Mouse (Mus musculus) T-helper 1 cell (primary cell): ENCODE measurements around the gene Cc2d2a.

Experiments used
- in situ Hi-C: fragments of 300-600 bp; cut with MboI, MseI; formaldehyde crosslinking; loops from one replicate; pipeline ENCODE4 v1.15.1; 2025; ENCODE audit warnings: high pct_unique_total_duplicates

Cc2d2a gene

DNA sequence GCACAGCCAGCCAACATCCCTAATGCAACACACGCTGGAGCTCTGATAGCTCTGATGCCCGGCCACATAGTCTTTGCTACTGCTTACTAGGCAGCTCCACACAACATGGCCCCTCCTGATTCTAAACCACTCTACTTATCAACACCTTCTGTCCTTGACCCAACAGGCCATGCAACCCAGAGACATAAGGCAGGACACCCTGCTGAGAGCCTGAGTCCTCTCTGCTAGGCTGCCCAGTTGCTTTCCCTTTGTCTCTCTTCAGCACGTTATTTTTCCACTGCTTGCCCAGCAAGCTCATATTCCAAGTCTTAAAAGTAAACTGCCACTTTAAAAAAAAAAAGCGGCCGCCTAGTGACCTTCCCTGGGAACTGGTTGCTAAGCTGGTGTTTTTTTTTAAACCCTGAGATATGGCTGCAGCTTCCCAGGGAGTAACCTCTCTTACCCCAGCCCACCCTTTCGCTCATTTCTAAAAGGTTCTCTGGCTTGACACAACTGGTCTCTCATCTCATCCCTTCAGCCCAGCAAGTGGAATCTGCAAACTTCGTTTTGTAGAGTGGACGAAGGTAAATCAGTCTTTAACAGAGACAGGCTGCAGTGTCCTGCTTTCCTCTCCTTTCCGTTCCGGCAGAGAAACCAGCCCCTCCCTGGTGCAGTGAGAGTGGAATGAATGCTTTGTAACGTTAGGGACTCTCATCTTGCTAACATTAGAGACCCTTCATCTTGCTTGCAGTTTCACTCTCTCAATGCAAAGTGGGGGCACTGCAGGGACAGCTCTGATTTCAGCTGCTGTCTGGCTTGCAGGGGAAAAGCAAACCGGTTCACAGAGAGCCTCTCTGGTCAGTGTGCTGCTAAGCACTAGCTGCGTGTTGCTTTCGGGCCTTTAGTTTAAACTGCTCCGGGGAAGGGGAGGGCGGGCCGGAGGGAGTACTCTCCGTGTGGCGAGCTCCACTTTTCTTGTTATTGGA lies at the start of gene Cc2d2a:
TSS of gene Cc2d2a (plus strand) at position 350 of the 965 bp plus-strand sequence.
- in situ Hi-C loops = no loop called here

DNA sequence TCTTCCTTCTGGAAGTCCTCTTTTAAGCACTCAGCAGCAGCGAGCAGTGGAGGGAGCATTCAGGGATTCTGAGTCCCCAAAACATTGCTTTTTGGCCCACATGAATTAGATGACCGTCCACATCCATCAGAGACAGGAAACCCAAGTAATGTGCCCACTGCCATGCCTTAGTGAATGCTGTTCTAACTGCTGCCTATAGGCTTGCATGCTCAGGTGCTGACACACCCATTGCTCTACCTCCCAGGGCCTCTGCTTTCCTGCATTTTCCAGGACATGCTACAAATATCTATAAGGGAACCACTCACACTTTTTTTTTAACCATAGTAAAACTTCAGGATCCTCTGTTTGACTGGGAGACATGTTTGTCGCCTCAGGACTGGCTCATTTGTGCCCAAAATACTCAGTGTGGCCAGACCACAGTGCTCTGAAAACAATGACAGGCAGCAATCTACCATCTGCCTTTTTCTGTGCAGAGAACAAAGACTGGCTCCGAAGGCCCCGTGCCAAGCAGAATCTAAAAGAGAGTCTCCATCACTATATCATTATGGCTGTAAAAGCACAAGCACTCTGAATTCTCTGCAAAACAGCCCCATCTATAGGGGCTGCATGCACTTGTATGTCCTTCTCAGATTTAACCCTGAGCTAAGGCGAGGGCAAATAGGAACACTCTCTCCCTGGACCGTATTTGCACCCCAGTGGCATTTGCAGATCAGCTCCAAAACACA lies 40.4 kb upstream of the Cc2d2a start:
- in situ Hi-C loops = loop anchor here (25.0 kb wide), 2 partner anchors 1066 to 1209 kb away; no protein-coding TSS in a partner anchor

DNA sequence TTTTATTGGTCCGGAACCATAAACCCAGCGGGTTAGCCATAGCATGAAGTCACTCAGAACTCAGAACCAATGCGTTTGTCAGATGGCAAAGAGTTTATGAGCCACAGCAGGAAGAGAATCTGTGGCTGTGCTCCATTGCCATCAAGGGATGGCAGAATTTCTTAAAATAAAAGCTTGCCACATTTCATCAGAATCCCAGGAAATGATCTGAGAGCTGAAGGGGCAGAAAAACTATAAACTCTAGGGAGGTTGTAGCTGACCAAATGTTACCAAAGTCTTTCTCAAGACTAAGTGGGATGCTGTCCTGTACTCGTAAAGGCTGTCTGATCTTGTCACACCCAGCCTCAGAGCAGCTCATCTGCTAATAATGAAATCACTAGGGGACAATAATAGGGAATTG lies 36.7 kb upstream of the Cc2d2a start:
- in situ Hi-C loops = no loop called here

DNA sequence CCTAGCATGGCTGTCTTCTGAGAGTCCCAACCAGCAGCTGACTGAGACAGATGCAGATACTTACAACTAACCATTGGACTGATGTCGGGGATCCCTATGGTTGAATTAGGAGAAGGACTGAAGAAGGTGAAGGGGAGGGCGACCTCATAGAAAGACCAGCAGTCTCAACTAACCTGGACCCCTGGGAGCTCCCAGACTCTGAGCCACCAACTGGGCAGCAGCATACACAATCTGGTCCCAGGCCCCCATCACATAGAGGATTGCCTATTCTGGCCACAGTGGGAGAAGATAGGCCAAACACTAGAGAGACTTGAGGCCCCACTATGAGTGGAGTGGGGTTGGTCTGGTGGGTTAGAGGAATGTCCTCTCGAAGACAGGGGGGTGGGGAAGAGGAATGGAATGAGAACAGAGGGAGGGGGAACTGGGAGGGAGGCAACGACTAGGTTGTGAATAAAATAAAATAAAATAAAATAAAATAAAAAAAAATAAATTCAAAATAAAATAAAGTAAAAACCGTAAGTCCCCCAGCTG lies 28.0 kb upstream of the Cc2d2a start:
- in situ Hi-C loops = loop anchor here (5.0 kb wide), 1 partner anchor 212 kb away; no protein-coding TSS in a partner anchor

DNA sequence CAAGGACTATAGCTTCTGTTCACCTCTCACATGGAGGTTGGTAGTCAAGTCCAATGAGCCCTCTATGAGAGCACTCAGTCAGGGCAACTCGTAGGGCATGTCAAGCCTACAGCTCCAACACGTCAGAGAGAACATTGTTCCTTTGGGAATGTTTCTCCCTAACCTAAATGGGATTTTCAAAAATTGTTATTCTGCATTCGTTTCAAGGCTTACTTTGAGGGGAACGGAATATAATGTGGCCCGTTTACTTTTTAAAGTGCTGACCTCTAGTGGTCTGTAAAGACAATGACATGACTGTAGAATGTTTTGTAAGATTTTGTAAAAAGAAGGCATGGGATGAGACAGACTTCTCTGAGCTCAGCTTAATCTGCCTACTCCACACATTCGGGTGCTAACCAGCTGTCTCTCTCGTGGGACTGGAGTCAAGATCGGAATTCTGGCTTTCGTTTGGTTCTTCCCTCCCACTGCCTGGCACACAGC lies 27.5 kb upstream of the Cc2d2a start:
- in situ Hi-C loops = loop anchor here (5.0 kb wide), 1 partner anchor 212 kb away; no protein-coding TSS in a partner anchor

DNA sequence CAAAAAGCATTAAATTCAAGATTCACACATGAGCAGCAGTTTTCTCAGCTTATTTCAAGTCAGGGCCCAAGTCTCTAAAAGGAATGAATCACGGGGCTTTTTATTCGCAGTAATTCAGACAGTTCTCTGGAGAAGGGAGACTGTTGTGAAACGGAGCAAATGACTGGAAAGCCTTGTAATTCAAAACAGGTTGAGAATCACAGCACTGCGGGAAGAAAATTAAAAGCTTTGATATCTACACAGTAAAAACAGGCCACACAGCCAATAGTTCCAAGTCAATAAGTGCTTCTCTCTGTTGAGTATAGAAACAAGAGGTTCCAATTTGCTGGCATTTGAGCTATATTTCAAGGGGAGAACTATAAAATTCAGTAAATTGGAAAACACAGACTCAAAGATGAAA lies 17.1 kb upstream of the Cc2d2a start:
- in situ Hi-C loops = no loop called here

DNA sequence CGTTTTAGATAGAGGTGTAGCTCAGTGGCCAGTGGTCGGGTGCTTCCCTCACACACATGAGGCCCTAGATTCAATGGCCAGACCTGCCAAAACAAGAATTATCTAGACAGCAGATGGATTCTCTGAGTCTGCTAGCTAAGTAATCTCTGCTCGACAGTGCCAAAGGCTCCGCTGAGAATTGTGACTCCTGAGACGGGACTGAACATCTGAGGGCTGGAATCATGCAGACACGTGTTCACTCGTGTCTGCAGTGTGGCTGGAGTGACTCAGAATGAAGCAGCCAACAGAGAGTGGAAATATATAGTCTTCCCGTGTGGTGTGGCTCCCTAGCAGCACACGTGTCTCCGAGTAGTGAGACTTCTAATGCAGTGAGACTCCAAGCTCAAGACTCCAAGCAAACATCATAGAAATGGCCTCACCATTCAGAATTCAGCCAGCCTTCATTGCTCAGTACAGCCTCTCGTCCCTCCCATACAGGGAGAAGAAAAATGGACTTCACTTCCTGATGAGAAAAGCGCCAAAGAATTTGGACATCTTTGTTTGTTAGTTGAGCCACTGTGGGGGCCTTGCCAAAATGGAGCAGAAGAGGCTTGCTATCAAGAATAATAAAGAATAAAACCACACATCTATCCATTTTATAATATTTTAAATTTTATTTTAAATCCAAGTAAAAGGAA lies 14.9 kb upstream of the Cc2d2a start:
- in situ Hi-C loops = no loop called here

DNA sequence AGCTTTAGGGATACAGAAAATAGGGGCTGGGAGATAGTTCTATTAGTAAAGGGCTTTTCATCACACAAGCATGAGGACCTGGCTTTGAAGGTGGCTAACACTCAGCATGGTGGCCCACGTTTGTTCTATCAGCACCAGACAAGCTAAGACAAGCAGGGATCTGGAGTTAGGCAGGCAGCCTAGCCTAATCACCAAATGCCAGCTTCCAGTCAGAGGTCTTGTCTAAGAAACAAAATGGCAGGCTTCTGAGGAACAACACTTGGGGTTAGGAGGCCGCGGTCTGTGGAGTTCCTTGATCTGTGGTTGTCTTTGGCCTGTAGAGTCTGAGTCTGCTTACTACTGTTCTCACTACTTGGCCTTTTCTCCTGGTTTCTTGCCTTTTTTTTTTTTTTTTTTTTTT lies 648 bp upstream of the Cc2d2a start:
- in situ Hi-C loops = no loop called here

DNA sequence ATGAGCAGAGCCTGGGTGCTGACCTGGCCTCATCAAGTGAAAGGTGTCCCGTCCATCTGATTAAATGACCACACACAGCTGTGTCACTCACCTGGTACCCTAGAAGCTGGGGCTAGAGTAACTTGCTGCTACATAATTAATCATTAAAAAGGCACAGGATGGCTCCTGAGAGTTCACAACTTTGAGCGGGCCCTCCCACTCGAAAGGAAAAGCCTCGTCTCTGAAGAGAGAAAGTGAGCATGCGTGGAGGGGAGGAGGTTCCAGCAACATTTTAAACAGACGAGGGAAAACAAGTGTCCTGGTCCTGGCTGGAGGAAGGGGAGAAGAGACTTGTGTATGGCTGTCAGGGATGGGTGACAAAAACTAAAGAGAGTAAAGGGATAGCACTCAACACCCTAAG lies 1.4 kb downstream of the Cc2d2a start:
- in situ Hi-C loops = no loop called here

DNA sequence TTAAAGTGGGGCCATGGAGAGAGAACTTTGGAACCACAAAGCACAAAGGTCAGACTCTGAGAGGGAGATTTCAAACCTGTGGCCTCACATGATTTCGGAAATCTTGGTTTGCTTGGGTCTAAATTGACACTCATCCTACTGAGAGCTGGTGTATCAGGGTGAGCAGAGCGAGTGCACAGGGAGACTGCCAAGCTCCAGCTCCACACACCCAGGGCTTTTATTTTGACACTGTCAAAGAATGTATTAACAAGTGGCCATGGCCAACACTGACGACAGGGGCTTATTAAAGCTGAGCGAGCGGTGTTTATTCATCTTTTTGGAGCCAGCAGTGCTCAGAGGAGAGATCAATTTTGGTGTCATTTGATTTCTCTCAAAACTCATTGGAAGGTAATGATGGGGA lies 3.0 kb downstream of the Cc2d2a start:
- in situ Hi-C loops = no loop called here

DNA sequence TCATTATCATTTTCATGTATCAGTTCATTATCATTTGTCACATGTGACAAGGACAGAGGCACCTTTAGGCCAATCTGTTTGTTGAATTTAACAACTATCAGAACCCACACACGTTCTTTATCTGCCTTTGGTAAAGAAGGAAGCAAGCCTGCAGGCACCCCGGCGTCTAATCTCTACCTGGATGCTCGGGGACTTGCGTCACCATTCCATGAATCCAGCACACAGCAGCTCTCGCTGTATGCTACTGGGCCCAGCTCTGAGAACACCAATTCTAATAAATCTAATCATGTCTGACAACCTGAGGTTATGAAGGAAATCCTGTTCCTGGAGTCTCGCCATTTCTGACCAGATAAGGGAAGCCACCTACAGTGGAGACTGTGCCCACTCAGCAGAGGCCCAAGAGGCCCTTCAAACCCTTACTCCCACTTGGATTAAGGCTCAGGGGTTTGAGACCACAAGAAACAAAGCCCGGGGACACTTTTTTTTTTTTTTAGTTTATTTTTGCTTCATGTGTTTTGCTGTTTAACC lies 7.0 kb downstream of the Cc2d2a start:
- in situ Hi-C loops = no loop called here

DNA sequence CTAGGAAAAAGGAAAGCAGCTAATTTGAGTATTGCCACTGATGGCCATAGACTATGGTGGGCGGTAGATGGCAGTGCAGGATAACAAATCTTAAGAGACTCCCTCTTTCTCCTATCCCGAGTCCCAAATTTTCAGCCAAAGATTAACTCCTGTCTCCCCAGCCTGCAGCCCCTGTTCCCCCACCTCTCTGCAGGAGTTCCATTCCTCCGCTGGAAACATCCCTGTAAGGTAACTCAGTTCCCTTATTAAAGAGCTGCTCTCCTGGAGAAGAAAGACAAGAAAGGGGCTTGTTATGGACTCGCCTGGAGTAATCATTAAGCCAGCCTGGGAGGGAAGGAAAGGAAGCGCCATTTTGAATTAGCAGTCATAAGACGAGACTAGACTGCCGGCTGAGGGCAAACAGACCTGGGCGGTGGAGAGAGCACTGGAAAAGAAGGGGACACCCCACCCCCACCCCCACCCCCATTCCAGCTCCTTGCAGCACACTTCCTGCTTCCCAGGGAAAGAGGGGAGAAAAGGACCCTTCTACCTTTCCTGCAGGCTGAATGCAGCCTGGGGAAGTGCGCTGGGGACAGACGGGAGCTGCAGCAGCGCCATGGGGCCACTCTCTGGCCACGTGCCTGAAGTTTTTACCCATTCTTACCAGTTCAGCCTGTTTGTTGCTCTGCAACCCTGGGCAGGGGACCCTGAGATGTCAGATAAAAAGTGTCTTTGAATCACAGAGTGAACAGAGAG lies 10.2 kb downstream of the Cc2d2a start:
- in situ Hi-C loops = no loop called here

DNA sequence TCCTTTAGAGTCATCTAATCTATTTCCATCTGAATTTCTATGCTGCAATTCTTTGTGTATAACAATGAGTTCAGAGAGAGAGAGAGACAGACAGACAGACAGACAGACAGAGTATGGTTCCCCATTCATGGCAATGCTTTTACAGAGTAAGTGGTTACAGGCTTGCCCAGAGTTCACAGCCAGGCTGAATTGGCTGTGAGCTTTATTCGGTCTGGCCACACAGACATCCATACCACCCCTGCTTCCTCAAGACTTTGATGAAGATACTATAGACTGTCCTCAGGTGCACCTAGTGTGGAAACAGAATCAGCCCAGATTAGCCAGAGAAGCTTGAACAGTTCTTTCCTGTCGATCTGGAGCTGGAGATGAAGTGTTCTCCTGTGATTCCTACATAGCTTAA lies 10.9 kb downstream of the Cc2d2a start:
- in situ Hi-C loops = no loop called here

DNA sequence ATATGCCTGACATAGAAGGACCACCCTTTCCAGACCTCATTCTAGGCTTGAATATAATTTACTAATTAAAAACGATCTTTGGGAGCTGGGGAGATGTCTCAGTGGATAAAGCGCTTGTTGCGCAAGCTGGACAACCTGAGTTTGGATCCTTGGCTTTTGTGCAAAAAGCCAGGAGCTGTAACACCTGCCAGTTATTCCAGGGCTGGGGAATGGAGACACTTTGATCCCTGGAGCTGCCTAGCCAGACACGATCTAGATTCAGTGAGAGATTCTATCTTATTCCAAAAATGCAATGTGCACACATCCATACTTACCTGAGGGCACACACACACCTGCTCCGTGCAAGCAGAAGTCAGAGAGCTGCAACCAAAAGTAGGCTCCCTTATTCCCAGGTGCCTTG lies 23.3 kb downstream of the Cc2d2a start:
- in situ Hi-C loops = no loop called here

DNA sequence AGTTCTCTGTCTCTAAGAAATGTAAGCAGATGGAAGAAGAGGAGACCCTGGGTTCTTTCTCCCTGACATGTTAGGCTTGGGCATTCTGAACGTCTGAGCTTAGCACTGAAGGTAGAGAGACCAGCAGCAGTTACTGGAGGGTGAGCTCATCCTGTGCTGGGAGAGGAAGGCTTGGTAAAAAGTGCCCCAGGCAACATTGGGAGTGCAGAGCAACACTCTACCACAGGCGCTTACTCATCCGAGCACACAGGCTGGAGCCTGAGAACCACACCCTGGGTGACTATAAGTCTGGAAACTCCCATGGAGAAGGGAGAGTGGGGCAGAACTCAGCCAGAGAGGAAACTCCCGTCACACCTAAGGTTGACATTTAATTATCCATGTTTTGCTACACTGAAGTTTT lies 30.3 kb downstream of the Cc2d2a start:
- in situ Hi-C loops = no loop called here

DNA sequence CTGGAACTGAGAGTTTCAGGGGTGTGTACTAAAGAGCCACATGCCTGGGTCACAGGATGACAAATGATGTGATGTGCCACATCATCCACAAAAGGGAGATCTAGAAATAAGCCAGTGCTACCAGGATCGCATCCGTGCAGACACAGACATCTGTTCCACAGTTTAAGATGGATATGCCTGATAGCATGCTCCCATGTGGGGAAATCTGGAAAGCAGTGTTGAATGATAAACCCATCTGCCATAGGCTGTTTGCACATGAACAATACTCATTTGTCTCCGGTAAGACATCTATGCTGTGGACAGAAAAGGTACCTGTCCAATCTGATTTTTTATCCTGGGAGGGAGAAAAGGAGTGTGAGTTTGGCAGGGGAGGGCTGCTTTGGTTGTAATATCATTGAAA lies 35.0 kb downstream of the Cc2d2a start:
- in situ Hi-C loops = no loop called here

DNA sequence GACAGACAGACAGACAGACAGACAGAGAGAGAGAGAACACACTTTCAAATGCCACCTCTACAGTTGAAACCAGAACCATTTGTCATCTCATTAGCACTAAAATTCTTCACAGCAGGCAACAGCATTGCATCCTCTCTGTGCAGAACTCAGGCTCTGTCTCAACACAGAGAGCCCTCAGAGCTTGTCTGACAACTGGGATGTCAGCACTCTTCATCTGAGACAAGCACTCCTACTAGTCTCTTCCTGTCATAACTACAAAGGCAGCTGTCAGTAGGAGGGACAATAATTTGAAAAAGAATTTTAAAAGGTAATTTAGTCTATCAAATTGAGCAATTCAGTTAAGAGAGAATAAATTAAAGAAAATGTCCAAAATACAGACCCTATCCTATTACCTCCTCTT lies 37.1 kb downstream of the Cc2d2a start:
- in situ Hi-C loops = no loop called here

DNA sequence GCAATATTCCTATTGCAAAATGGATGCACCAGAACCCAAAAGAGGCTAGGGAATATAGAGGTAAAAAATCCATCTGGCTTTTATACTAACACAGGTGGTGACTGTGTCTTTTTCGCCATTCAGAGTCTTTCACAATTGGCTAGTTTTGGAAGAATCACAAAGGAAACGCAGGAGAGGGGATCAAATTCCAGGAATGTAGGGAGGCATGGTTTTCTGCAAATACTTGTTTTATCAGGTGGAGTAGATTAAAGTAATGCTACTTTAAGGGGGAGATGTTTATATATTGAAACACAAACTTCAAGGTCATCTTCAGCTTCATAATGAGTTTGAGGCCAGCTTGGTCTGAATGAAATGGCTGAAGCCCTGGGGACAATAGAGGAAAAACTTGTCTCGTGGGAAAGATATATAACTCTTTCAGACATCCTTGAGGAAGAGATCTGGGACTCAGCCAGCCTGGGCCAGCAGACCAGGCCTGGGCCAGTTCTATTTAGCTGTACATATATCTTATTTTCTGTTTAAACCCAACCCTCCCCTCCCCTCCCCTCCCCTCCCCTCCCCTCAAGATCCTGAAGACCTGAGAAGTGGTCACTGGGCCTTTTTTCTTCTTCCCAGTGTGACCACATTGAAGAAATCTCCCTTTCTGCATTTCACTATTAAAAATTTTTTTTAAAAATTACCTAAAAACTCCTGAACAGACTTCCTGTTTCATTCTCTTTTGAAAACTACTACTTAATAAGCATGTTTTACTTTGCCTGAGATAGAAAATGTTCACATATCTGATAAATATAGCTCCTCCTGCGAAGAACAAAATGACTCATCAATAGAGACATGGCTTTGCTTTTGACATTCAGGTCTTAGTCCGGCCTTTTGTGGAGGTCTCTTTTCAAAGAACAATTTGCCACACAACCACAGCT lies 59.6 kb downstream of the Cc2d2a start:
- in situ Hi-C loops = no loop called here

DNA sequence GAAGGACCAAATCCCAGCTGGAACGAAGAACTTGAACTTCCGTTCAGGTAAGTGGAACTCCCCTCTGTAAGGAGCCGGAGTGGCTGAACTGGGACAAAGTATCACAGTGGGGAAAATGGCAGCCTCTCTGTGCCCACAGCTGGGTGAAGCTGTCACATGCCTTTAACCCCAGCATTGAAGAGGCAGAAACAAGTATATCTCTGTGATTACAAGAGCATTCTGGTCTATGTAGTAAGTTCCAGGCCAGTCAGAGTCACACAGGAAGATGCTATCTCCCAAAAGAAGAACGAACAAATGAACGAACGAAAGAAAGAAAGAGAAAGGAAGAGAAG lies 60.3 kb downstream of the Cc2d2a start:
- in situ Hi-C loops = no loop called here

DNA sequence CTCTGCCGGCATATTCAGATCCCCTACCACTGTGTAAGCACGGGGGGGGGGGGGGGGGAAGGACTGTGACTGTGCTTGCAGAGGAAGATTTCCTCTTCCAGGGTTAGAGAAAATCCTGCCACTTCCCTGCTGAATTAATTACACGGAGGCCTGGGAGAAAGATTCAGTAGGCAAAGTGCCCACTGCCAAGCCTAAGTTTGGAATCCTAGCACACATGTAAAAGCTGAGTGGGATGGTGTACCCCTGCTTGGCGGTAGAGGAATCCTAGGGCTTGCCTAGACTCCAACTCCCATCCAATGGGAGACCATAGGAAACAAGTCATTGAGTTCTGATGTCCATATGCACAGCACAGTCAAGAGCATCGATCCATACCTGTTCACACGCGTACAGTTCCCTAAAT lies 61.7 kb downstream of the Cc2d2a start:
- in situ Hi-C loops = no loop called here
